Mouse (Mus musculus) brain, embryonic 18.5 days (tissue): ENCODE measurements at regions not wholly inside any gene's neighbourhood (a gene's known extent, or its start where the extent isn't known, plus 50 kb on each side); places are given as distances from the start of the nearest gene placed in this dataset.

Experiments
- DNase-seq: peaks from one replicate; pipeline ENCODE4 v3.0.0-alpha.2; 2012; ENCODE audit warnings: low read depth, low spot score

DNA sequence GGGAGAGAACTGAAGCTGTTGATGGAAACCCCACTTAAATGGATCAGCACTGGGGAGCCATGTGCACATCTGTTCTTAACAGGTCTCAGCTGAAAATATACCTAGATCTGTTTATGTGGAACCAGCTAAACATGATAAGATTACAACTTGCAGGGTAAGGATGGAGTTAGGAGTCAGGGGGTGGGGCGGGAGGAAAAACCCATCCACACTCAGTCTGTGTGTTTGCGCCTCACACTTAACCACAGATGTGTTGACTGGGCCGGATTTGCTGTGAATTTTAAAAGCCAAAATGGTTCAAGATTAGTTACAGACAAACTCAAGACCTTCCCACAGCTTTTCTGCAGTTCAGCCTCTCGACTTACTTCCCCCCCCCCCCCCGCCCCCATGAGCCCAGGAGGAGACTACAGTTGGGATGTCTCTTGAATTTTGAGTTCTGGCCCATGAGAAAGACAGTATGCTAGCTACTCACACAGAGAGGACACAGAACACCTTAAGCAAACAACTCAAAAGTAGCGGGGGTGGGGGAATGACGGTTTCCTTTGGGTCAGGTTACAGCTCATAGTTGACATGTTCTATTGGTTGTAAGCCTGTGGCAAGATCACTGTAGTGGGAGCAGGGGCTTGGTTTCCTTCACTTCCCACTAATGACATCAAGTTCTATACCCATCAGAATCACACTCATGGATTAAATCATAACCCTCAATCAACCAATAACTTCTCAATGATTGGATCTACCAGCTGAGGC lies 209.1 kb downstream of the Bcl2l11 start:
- no peak for DNase-seq

DNA sequence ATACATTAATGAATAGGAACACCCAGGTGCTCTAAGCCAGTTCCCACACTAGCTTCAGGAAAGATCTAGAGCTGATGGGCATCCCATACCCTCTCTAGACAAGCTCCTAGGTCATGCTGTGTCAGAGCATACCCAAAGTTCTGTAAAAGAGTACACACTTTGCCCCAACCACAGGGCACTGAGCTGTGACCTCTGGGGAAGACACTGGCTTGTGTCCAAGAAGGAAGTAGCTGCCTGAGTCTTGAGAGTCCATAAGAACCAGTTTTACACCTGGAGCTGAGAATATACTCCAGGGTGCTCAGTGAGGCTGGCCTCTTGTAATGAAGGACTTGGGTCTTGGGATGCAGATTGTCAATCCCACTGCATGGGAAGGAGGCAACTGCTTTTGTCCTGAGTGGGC lies 211.4 kb downstream of the Bcl2l11 start:
- no peak for DNase-seq

DNA sequence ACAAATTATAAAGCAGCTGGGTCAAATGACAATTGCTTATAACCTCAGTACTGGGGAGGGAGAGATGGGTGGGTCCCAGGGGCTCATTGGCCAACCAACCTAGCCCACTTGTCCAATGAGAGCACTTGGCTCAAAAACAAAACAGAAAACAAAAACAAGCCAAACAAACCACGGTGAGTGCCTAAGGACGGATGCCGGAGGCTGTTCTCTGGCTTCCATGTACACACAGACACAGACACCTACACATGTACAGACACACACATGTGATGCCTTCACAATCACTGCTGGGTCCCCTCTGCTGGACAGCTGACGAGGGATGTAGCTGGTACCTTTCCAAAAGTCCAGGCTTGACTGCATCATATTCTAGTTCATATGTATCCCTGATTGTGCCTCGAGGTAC lies 212.0 kb downstream of the Bcl2l11 start:
- DNase-seq = no peak

DNA sequence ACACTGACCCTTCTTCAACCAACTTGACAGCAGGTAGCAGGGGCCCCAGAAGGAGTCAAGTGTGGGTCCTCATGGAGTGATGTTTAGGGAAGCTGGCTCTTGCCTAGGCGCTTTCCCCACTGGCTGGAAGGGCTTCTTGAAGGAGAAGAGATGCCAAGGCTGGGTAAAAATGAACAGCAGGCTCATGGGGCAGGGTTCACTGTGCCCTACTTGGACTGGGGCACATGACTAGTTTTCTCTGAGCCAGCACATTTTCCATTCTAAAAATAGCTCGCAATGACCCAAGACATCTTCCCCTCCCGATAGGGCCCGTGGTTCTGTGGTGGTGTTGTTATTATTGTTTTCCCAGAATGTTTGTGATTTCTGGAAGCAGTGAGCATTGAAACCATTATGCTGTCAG lies 212.6 kb downstream of the Bcl2l11 start:
- DNase-seq = no peak

DNA sequence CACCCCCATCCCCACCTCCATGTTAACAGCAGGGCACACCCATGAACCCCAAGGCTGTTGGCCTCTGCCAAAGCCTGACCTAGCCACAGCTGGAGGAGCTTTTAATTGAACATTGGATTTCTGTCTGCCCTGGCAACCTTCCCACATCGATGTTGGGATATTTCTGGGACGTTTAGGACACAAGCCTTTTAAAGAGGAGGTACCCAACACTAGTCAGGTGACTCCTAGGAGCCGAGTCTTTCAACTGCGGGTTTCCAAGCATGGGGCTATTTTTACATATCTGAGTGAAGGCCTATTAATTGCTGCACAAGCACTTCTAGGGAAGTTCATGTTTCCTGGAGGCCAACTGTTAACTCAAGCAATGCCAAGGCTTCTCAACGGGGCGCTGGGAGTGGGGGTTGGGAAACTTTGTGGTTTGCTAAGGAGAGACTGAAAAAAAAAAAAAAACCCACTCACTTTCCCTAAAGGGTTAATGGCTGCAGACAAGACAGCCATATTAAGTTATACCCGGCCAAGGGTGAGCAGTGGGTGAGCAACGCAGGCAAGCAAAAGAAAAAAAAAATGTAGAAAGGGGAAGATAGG lies 213.3 kb downstream of the Bcl2l11 start:
- no peak for DNase-seq

DNA sequence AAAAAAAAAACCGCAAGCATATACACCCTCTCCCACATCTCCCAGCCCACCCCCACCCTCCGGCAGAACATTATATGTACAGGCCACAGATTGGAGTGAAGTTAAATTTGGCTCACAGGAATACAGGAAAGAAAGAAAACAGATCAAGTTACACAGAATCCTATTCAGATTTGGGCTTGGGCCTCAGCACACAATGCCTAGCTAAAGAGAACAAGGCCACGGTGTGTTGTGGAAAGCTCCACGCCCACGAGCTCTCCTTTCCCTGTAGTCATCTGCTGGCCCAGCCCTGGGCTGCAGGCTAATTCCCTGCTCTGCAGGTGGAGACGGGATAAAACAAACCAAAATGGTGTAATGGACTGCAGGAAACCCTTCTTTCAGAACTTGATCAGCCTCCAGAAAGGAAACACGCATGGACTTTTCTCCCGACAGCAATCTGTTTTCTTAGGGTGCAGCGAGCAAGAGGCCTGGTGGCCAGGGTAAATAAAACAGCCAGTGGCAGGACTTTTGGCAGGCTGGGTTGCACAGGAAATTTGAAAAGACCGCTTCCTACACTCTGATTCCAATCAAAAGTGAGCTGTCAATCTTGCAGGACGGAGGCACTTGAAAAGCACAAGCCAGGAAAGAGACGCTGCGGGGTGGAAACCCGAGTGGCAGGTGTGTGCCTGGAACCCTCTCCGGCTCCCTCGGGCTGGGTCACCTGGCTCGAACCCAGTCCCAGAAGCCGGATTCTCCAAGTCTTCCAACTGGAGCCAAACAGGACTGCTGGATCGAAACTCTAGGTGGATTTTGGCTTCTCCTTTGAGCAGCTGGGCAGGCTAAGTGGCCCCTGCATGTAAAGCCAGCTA lies 214.0 kb downstream of the Bcl2l11 start:
- no peak for DNase-seq

DNA sequence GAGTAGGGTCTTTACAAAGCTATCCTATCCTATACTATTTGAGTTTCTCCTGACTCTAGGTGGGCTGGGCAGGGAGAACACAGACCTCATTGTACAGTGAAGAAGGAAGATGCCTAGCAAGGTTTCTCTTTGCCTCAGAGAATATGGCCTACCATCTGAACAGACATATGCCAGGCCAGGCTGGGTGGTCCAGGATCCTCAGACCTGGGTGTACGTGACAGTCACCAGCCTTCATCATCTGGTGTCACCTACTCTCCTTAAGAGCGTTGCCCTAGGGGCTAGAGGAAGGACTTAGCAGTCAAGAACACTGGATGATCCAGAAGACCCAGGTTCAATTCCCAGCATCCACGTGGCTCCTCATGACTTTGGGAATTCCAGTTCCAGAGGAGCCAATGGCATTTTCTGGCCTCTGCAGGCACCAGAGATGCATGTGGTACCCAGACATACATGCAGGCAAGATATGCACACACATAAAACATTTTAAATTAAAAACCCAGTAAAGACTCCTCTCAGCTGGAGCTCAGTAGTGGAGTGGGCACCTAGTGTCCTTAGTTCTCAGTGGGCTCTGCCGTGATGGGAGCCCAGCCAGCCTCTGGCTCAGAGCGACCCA lies 214.9 kb downstream of the Bcl2l11 start:
- no peak for DNase-seq

DNA sequence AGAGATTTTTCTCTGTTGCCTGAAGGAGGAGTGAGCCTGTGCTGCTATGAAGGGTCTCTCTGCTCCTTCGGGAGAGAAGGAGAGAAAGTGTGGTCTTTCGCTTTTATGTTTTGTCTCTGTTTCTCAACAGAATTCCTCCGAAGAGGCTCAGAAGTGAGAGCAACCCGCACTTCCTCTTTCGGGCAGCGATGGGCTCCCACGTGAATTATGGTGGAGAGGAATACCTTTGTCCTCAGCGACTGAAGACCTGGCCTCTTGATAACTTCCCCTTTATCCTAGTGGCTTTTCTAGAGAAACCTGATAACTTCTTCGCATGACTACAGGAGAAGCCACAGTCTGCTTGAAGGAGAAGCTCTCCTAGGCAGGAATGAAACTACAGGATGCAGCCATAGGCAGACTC lies 216.4 kb downstream of the Bcl2l11 start:
- no peak for DNase-seq

DNA sequence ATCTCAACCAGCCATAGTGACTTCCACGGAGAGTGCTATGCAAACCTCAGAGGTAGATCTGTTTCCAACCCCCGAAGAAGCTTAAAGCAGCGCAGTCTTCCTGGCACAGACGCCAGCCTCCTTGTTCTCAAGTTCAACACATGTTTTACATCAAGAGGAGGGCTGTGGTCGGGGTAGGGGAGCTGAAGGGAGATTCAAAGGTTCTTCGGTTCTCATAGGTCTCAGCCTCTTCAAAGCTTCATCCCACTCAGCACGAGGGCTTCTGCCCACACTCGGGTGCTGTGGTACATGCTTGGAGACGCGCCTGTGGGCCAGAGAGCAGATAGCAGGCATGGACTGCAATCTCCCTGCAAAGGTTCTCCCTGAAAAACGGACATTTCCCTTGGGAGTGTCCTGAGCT lies 219.7 kb downstream of the Bcl2l11 start:
- DNase-seq = no peak

DNA sequence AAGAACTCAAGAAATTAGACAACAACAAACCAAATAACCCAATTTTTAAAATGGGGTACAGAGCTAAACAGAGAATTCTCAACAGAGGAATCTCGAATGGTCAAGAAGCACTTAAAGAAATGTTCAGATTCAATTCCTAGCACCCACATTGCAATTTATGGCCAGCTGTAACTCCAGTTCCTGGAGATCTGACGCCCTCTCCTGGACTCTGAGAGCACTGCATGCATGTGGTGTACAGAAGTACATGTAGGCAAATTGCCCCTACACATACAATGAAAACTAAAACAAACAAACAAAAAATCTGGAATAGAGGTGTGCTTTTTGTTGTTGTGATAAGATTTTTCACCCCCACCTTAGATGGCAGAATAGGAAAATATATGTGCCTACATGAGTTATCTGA lies 222.7 kb downstream of the Bcl2l11 start:
- no peak for DNase-seq

DNA sequence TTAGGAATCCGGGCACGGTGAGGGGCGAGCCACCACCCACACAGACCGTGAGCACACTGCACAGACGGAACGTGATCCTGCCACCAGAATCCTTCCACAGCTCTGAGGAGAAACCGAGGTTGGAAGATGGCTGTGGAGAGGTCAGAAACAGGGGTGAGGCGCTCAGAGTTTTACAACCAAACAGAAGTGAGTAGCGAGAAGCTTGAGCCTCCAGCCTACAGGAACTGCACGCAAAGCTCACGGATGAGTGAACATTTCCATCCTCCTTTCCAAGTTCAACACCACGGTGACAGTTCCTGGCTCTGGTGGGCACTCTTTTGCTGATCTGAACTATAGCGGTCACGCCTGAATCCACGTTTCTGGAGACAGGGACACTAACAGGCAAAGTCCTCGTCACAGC lies 225.6 kb downstream of the Bcl2l11 start:
- no peak for DNase-seq

DNA sequence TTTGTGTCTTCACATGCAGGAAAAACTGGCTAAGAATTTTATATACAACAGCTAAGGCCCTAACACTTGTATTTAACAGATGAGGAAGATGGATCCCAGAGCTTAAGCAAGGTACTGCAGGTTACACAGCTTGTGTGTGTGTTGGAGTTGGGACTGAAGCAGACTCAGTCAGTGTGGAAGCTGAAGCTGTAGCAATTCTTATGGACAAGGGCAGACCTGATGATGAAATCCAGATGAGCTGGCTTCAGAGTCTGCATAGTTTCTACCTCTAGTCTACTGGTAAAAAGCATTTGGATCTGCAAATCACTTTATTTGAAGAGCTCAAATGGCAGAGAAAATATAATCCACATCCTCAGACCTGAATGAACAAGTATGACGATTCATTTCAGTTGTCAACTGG lies 226.7 kb downstream of the Bcl2l11 start:
- DNase-seq = no peak

DNA sequence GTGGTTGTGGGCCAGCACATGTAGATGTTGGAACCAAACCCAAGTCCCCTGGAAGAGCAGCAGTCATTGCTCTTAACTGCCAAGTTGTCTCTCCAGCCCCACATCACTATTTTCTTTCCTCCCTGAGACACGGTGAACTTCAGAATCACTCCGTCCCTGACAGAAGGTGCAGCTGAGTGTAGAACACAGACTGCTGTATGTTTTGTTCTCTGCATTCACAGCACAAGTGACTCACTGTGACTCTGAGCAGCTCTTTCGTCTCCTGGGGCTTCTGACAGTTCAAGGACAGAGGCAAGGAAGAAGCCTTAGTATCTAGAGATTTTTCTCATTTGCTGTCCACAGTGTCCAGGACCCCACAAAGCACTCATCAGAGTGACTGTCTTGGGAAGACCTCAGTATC lies 227.6 kb downstream of the Bcl2l11 start:
- no peak for DNase-seq

DNA sequence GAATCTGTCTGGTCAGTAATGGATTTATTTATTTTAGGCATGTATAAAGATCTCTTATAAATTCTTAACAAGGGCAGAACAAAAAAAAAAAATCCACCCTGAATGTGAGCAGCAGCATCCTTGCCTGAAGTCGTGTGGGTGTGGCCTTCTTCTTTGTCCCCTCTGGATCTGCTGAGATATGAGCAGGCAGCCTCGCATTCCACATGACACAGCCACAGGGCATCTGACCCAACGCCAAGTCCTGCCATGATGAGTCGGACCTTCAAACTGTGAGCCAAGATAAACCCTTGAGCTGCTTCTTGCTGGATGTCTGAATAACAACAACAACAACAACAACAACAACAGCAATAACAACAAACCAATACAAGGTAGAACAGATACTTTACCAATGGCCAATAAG lies 230.5 kb downstream of the Bcl2l11 start:
- DNase-seq = no peak

DNA sequence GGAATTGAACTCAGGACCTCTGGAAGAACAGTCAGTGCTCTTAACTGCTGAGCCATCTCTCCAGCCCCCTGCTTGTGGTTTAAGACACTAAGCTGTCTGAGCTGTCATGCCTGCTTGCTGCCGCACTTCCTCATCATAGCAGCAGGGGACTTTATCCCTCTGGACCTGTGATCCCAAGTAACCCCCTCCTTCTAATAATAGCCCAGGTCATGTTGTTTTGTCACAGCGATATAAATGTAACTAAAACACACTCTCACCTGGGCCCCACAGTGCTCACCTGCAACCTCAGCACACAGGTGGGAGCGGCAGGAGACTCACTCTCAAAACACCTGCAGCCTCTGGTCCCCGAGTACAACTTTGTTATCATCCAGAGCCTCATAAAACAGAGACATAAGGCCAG lies 231.9 kb upstream of the Spdye4c start:
- no peak for DNase-seq

DNA sequence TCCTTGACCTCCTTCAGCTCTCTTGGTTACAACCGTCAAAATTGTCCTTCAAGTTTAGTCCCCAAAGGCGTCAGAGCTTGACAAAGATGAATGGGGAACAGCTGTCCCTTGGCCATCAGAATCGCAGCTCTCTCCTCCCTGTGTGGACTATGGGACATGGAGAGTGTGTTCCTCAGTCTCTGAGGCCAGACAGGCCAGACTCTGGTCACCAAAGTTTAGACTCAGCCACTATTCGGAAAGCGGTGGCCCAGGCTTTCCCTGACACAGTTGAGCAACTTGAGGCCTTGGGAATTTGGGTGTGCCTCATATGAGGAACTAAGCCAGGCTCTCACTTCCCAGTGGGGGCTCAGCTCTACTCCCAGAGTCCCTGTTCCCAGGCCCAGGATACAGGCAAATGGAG lies 230.5 kb upstream of the Spdye4c start:
- no peak for DNase-seq

DNA sequence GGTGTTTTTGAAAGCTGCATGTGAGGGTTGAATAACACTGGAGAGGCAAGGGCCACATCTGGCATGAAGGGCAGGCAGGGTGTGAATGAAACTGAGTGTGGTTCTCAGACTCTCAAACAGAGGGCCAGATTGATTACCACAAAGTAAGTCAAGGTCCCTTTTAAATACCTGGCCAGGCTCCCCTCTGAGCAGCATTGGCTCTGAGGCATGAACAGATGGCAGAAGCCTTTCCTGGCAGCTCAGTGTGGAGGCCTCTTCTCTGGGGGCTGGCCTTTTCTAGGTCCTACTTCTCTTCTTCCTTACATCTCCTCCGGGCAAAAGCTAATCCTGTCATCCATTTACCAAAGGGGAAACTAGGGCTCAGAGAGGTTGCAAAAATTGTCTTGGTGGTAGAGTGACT lies 229.6 kb upstream of the Spdye4c start:
- no peak for DNase-seq

DNA sequence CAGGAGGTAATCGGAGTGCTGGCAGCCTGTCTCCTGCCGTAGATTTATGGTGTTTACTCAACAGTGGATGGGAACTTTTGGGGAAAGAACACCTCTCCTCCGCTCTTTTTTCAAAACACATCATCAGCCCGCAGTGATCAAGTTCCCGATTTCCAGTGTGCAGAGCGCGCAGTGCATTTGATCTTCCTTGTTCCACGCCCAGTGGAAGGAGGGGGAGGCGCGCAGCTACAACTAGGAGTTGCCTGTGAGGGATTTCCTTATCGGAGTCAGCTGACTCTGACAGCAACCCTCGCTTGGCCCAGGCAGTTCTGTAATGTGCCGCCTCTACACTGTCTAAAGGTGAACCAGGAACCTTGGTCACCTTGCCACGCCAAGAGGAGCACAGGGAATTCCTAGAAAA lies 226.8 kb upstream of the Spdye4c start:
- no peak for DNase-seq

DNA sequence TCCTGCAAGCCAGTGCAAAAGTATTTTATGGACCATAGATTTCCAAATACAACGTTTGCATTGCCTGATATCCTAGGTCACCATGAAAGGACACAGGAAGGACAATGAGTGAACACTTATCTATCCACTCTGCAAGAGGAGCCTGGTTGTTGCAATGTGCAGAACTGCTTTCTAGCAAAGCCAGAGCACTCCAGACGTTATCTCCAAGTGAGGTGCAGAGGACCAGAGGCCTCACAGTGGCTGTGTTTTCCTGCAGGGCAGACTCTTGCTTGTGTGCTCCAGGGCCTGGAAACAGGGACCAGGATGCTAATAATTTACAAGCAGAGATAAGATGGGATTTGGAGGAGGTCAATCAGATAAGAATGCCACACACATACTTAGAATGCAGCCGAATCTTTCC lies 226.0 kb upstream of the Spdye4c start:
- no peak for DNase-seq

DNA sequence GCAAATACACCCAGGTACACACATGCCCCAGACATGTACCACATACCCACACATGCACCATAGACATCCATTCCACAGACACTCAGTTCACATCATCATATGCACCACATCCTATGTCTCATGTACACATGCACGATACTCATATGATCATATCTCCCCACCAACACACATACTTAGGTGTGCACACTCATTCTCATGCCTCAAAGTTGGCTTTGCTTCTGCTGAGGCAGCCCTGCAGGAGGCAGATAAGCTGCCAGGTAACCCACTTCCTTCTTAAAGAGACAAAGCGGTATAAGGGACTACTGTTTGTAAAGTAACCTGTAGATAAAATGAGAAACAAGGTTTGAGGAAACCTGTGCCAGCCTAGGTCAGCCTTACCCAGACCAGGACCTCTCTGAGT lies 225.2 kb upstream of the Spdye4c start:
- DNase-seq = no peak

DNA sequence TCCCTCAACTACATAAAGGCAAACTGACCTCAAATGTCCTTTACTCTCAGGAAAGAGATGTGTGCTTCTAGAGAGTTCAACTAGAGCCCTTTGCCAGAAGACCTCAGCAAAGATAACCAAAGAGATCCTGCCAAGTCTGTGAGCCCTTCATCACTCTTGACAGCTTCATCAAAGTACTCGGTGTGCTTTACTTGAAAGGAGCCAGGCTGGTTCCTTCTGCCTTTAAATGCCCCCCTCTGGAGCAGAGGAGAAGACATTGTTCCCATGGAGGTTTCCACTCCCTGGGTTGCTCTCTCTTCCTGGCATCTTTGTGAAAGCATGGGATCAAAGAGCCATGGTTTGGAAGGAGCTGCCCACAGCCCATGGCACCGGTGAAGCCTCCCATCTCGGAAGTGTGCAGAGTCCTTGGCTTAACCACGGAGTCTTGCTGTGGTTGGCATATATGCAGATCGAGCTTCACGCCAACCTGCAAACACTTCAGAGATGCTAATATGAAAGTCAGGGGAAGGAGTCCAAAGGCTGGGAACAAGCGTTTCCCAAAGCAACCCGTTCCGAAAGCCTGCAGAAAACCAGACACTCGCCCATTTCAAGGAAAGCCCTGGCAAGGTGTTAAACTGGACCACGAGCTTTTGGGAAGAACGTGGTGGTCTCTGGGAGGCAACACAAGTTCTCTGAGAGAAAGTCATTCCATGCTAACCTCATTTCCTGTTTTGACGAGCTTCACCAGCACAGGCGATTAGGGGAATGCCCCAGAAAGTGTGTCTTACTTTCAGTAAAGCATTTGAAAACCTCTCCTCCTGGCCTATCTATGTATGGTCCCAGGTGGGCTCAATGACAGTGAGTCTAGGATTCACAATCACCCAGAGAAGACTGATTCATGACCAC lies 223.5 kb upstream of the Spdye4c start:
- DNase-seq = no peak
